Mouse (Mus musculus): Measurements from ENCODE around the gene Slc7a6os. TPM values are rescaled to one million over a fixed set of nuclear protein-coding genes. Genes with fewer than 3 reads are reported as not detected.

Gene Slc7a6os
- polyA plus RNA-seq, 2 experiments, result 8.9 to 13.3 TPM

- Histone ChIP-seq H3K27ac (no peak overlapping the region), H3K4me2 (ENCODE audit: low read depth) (no peak overlapping the region), H3K9ac (replicated peaks) (no peak overlapping the region), H3K36me3 (replicated peaks; ENCODE audit: control insufficient read depth, insufficient read depth, low read depth) (no peaks in the 10 kb centered on the region), H3K27me3 (ENCODE audit: control insufficient read depth, insufficient read depth, low read length) (no peaks in the 10 kb centered on the region), H3K4me1 (replicated peaks; ENCODE audit: control insufficient read depth in 2 of 2, insufficient read depth in 2 of 2, low read length in 1 of 2) (no peaks in the 10 kb centered on the region), H3K4me3 (ENCODE audit: insufficient read depth in 1 of 2, low read depth in 2 of 2, low read length in 2 of 2) (no peak overlapping the region), H3K9me3 (ENCODE audit: control insufficient read depth, low read length) (no peaks in the 10 kb centered on the region)
- ATAC-seq (ENCODE audit: insufficient read depth) (no peak), DNase-seq (ENCODE audit: low read depth in 3 of 3, low spot score in 3 of 3) (no peak)
- TF ChIP-seq CTCF (IDR thresholded peaks at IDR 0.05; ENCODE audit: low read depth) (no peak), EP300 (IDR thresholded peaks at IDR 0.05; ENCODE audit: low read depth) (no peak)
- WGBS (ENCODE audit: insufficient replicate concordance), result 73% methylated on average over 8 of the region's 8 CpGs
These were observed 25.0 kb downstream of the Slc7a6os start for GRCm38 (mm10) chr8:106185628-106186270.

DNA sequence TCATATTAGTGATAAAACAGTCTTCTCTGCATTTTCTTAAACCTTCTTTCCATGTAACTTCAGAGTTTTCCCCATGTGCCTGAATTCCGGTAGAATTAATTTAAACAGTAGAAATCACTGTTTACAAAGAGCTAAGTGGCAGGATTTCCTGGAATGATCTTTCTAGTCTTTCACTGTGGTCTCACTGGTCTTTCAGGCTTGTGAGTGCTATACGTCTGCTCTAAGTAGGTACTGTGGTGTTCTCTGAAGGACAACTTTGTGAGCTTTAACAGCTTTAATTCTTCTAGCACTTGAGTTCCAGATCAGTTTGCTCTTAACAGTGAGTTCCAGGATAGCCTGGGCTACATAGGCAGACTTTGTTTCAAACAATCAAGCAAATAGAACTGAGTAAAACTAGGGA lies 32.3 kb downstream of the Slc7a6os start:
- DNase-seq (ENCODE audit: low read depth in 3 of 3, low spot score in 3 of 3) (no peak), ATAC-seq (ENCODE audit: insufficient read depth) (no peak)
- WGBS (ENCODE audit: insufficient replicate concordance), result 64% methylated on average over 2 of the region's 2 CpGs
- H3K9me3 ChIP-seq (ENCODE audit: control insufficient read depth, low read length), result no peaks in the 10 kb centered on the region
- no peak for TF ChIP-seq EP300 (IDR thresholded peaks at IDR 0.05; ENCODE audit: low read depth)
- no peak for TF ChIP-seq CTCF (IDR thresholded peaks at IDR 0.05; ENCODE audit: low read depth)
- H3K27me3 ChIP-seq (ENCODE audit: control insufficient read depth, insufficient read depth, low read length), result no peaks in the 10 kb centered on the region
- no peak overlapping the region for H3K27ac ChIP-seq
- no peak overlapping the region for H3K4me2 ChIP-seq (ENCODE audit: low read depth)
- no peak overlapping the region for H3K9ac ChIP-seq (replicated peaks)
- no peaks in the 10 kb centered on the region for H3K36me3 ChIP-seq (replicated peaks; ENCODE audit: control insufficient read depth, insufficient read depth, low read depth)
- H3K4me3 ChIP-seq (ENCODE audit: insufficient read depth in 1 of 2, low read depth in 2 of 2, low read length in 2 of 2), result no peak overlapping the region
- peaks cover 0 to 6% of the 10 kb centered on the region in 2 experiments; a peak in 2 of 4 replicates for H3K4me1 ChIP-seq (replicated peaks; ENCODE audit: control insufficient read depth in 2 of 2, insufficient read depth in 2 of 2, low read length in 1 of 2)

DNA sequence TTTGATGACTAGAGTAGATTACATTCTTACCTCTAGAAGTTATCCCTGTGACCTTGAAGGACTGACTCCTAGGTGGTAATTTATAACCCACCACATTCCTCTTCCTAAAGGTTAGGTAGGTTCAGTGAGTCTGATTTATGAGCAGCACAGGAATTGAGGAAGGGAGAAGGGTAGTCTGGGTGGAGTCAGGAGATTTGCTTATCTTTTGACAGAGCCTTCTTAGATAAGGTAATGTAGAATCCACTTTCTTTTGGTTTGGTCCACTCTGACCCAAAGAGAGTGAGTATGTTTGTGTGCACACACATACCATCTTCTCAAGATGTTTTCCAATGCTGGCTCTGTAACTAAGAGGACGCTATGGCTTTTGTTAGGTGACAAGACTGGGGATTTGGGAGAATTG lies 33.1 kb downstream of the Slc7a6os start:
- no peak for ATAC-seq (ENCODE audit: insufficient read depth)
- no peak overlapping the region for H3K27ac ChIP-seq
- 63% methylated on average over 1 of the region's 1 CpGs for WGBS (ENCODE audit: insufficient replicate concordance)
- peaks cover 0 to 6% of the 10 kb centered on the region in 2 experiments; a peak in 2 of 4 replicates for H3K4me1 ChIP-seq (replicated peaks; ENCODE audit: control insufficient read depth in 2 of 2, insufficient read depth in 2 of 2, low read length in 1 of 2)
- no peak overlapping the region for H3K4me2 ChIP-seq (ENCODE audit: low read depth)
- no peak overlapping the region for H3K4me3 ChIP-seq (ENCODE audit: insufficient read depth in 1 of 2, low read depth in 2 of 2, low read length in 2 of 2)
- no peaks in the 10 kb centered on the region for H3K27me3 ChIP-seq (ENCODE audit: control insufficient read depth, insufficient read depth, low read length)
- TF ChIP-seq EP300 (IDR thresholded peaks at IDR 0.05; ENCODE audit: low read depth), result no peak
- no peak for TF ChIP-seq CTCF (IDR thresholded peaks at IDR 0.05; ENCODE audit: low read depth)
- H3K9ac ChIP-seq (replicated peaks), result no peak overlapping the region
- DNase-seq (ENCODE audit: low read depth in 3 of 3, low spot score in 3 of 3), result no peak
- H3K9me3 ChIP-seq (ENCODE audit: control insufficient read depth, low read length), result no peaks in the 10 kb centered on the region
- H3K36me3 ChIP-seq (replicated peaks; ENCODE audit: control insufficient read depth, insufficient read depth, low read depth), result no peaks in the 10 kb centered on the region

GRCm38 (mm10) chr8:106176891-106177290 lies 33.8 kb downstream of the Slc7a6os start:
- TF ChIP-seq EP300 (IDR thresholded peaks at IDR 0.05; ENCODE audit: low read depth), result no peak
- TF ChIP-seq CTCF (IDR thresholded peaks at IDR 0.05; ENCODE audit: low read depth), result no peak
- 58% methylated on average over 1 of the region's 1 CpGs for WGBS (ENCODE audit: insufficient replicate concordance)
- H3K9ac ChIP-seq (replicated peaks), result no peak overlapping the region
- H3K4me2 ChIP-seq (ENCODE audit: low read depth), result no peak overlapping the region
- DNase-seq (ENCODE audit: low read depth in 3 of 3, low spot score in 3 of 3), result no peak
- H3K9me3 ChIP-seq (ENCODE audit: control insufficient read depth, low read length), result no peaks in the 10 kb centered on the region
- no peak for ATAC-seq (ENCODE audit: insufficient read depth)
- H3K27me3 ChIP-seq (ENCODE audit: control insufficient read depth, insufficient read depth, low read length), result no peaks in the 10 kb centered on the region
- no peaks in the 10 kb centered on the region for H3K36me3 ChIP-seq (replicated peaks; ENCODE audit: control insufficient read depth, insufficient read depth, low read depth)
- H3K4me3 ChIP-seq (ENCODE audit: insufficient read depth in 1 of 2, low read depth in 2 of 2, low read length in 2 of 2), result no peak overlapping the region
- peaks cover 0 to 6% of the 10 kb centered on the region in 2 experiments; a peak in 2 of 4 replicates for H3K4me1 ChIP-seq (replicated peaks; ENCODE audit: control insufficient read depth in 2 of 2, insufficient read depth in 2 of 2, low read length in 1 of 2)
- H3K27ac ChIP-seq, result no peak overlapping the region

- no peak for DNase-seq (ENCODE audit: low read depth in 3 of 3, low spot score in 3 of 3)
- 55% methylated on average over 3 of the region's 3 CpGs for WGBS (ENCODE audit: insufficient replicate concordance)
- H3K9ac ChIP-seq (replicated peaks), result no peak overlapping the region
- no peak for ATAC-seq (ENCODE audit: insufficient read depth)
- no peak overlapping the region for H3K27ac ChIP-seq
- H3K9me3 ChIP-seq (ENCODE audit: control insufficient read depth, low read length), result no peaks in the 10 kb centered on the region
- no peak overlapping the region for H3K4me2 ChIP-seq (ENCODE audit: low read depth)
- H3K4me1 ChIP-seq (replicated peaks; ENCODE audit: control insufficient read depth in 2 of 2, insufficient read depth in 2 of 2, low read length in 1 of 2), result peaks cover 3 to 9% of the 10 kb centered on the region in 2 experiments
- H3K27me3 ChIP-seq (ENCODE audit: control insufficient read depth, insufficient read depth, low read length), result no peaks in the 10 kb centered on the region
- no peak overlapping the region for H3K4me3 ChIP-seq (ENCODE audit: insufficient read depth in 1 of 2, low read depth in 2 of 2, low read length in 2 of 2)
- no peaks in the 10 kb centered on the region for H3K36me3 ChIP-seq (replicated peaks; ENCODE audit: control insufficient read depth, insufficient read depth, low read depth)
- TF ChIP-seq EP300 (IDR thresholded peaks at IDR 0.05; ENCODE audit: low read depth), result no peak
- no peak for TF ChIP-seq CTCF (IDR thresholded peaks at IDR 0.05; ENCODE audit: low read depth)
These were observed 37.2 kb downstream of the Slc7a6os start for GRCm38 (mm10) chr8:106173566-106173965.
